Mouse (Mus musculus) layer of hippocampus, adult 2 months (tissue): ENCODE data around the gene Tm4sf20. TPM values are rescaled to one million over a fixed set of nuclear protein-coding genes. Genes with fewer than 3 reads are reported as not detected.

ENCODE experiments used
- DNase-seq, 2 experiments: peaks; one replicate each; pipeline ENCODE4 v3.0.0; 2022; ENCODE audit warnings: low spot score in 2 of 2
- H3K27ac ChIP-seq: fragments of 200-600 bp; 2 replicates; pipeline ENCODE4 v1.8.1; 2022
- H3K4me3 ChIP-seq: fragments of 200-600 bp; 2 replicates; pipeline ENCODE4 v1.8.1; 2022; ENCODE audit warnings: mild to moderate bottlenecking
- CTCF ChIP-seq: fragments of 200-600 bp; conservative IDR thresholded peaks from 2 replicates; pipeline ENCODE4 v1.8.1; 2022; ENCODE audit warnings: antibody characterized with exemption, mild to moderate bottlenecking, moderate library complexity
- total RNA-seq, 2 experiments: library from RNA; stranded (reverse); gene quantifications; 2 replicates each; pipeline ENCODE4 v1.2.3; 2021

Tm4sf20 gene
- total RNA-seq, 2 experiments from 2014 or later = not detected

- DNase-seq = no peak
- no peak for TF ChIP-seq CTCF
- Histone ChIP-seq H3K27ac (0 out of 2 replicates have a peak overlapping the region, but pooled peaks have one; percentile 1), H3K4me3 (no peak overlapping the region)
These were observed 26.9 kb upstream of the Tm4sf20 start for GRCm38 (mm10) chr1:82795211-82795610.

- H3K4me3 ChIP-seq = no peak overlapping the region
- peak; percentile 48 to 55 for DNase-seq
- 0 out of 2 replicates have a peak overlapping the region, but pooled peaks have one; percentile 28 for H3K27ac ChIP-seq
- no peak for TF ChIP-seq CTCF
These were observed 25.7 kb upstream of the Tm4sf20 start for GRCm38 (mm10) chr1:82793986-82794385.

- no peak for TF ChIP-seq CTCF
These were observed 24.8 kb upstream of the Tm4sf20 start for GRCm38 (mm10) chr1:82793110-82793509.

GRCm38 (mm10) chr1:82792238-82792637, 24.0 kb upstream of the Tm4sf20 start:
- DNase-seq = no peak
- H3K27ac ChIP-seq = no peak overlapping the region
- no peak overlapping the region for H3K4me3 ChIP-seq
- no peak for TF ChIP-seq CTCF

More at GRCm38 (mm10) chr1:82793110-82793509, 24.8 kb upstream of the Tm4sf20 start:
- no peak overlapping the region for H3K4me3 ChIP-seq
- DNase-seq = no peak
- H3K27ac ChIP-seq = no peak overlapping the region

- no peak overlapping the region for H3K27ac ChIP-seq
These were observed 22.8 kb upstream of the Tm4sf20 start for GRCm38 (mm10) chr1:82791105-82791504.

GRCm38 (mm10) chr1:82788070-82788469, 19.8 kb upstream of the Tm4sf20 start:
- peak overlapping the region; percentile 56 for H3K27ac ChIP-seq
- no peak overlapping the region for H3K4me3 ChIP-seq
- peak; percentile 58 to 79 for DNase-seq
- TF ChIP-seq CTCF = no peak

More at GRCm38 (mm10) chr1:82791105-82791504, 22.8 kb upstream of the Tm4sf20 start:
- no peak for DNase-seq
- no peak for TF ChIP-seq CTCF
- H3K4me3 ChIP-seq = no peak overlapping the region

GRCm38 (mm10) chr1:82787414-82787813, 19.2 kb upstream of the Tm4sf20 start:
- DNase-seq = peak; percentile 63 to 75
- Histone ChIP-seq H3K27ac (peak overlapping the region; percentile 56), H3K4me3 (no peak overlapping the region)
- peak; percentile 89 for TF ChIP-seq CTCF

- no peak for TF ChIP-seq CTCF
- no peak for DNase-seq
- Histone ChIP-seq H3K4me3 (no peak overlapping the region), H3K27ac (no peak overlapping the region)
These were observed 17.3 kb upstream of the Tm4sf20 start for GRCm38 (mm10) chr1:82785546-82785945.

GRCm38 (mm10) chr1:82783559-82783958, 15.3 kb upstream of the Tm4sf20 start:
- no peak overlapping the region for H3K4me3 ChIP-seq
- no peak for TF ChIP-seq CTCF
- no peak for DNase-seq

GRCm38 (mm10) chr1:82779388-82779966, 11.2 kb upstream of the Tm4sf20 start:
- DNase-seq = no peak
- H3K27ac ChIP-seq = no peak overlapping the region
- no peak overlapping the region for H3K4me3 ChIP-seq
- no peak for TF ChIP-seq CTCF

More at GRCm38 (mm10) chr1:82783559-82783958, 15.3 kb upstream of the Tm4sf20 start:
- H3K27ac ChIP-seq = no peak overlapping the region

- DNase-seq = no peak
- TF ChIP-seq CTCF = no peak
- no peak overlapping the region for H3K27ac ChIP-seq
- no peak overlapping the region for H3K4me3 ChIP-seq
These were observed 7.0 kb upstream of the Tm4sf20 start for GRCm38 (mm10) chr1:82775293-82775692.

- Histone ChIP-seq H3K27ac (no peak overlapping the region), H3K4me3 (no peak overlapping the region)
- TF ChIP-seq CTCF = no peak
- no peak for DNase-seq
These were observed 4.9 kb upstream of the Tm4sf20 start for GRCm38 (mm10) chr1:82773208-82773607.

GRCm38 (mm10) chr1:82772428-82772827, 4.2 kb upstream of the Tm4sf20 start:
- DNase-seq = no peak
- Histone ChIP-seq H3K27ac (no peak overlapping the region), H3K4me3 (no peak overlapping the region)
- TF ChIP-seq CTCF = no peak

GRCm38 (mm10) chr1:82771022-82771586, 2.8 kb upstream of the Tm4sf20 start, which contains the start of gene Gm47791:
Gm47791 (minus strand) TSS chr1:82771243.
- TF ChIP-seq CTCF = no peak
- DNase-seq = no peak
- Histone ChIP-seq H3K27ac (no peak within 1 kb of the TSS), H3K4me3 (no peak within 1 kb of the TSS)
